Mouse (Mus musculus): ENCODE measurements around the gene Lrch1. TPM values are rescaled to one million over a fixed set of nuclear protein-coding genes. Genes with fewer than 3 reads are reported as not detected.

Gene Lrch1
- total RNA-seq, 2 experiments from 2014 or later, result 17.8 to 18.9 TPM

- no peak for DNase-seq (ENCODE audit: extremely low spot score in 1 of 2, low spot score in 1 of 2)
These were observed 124.7 kb downstream of the Lrch1 start for GRCm38 (mm10) chr14:74822757-74823680.

GRCm38 (mm10) chr14:74822048-74822447 is 125.6 kb downstream of the Lrch1 start:
- no peak for DNase-seq (ENCODE audit: extremely low spot score in 1 of 2, low spot score in 1 of 2)

GRCm38 (mm10) chr14:74820180-74820813 is 127.4 kb downstream of the Lrch1 start:
- no peak for DNase-seq (ENCODE audit: extremely low spot score in 1 of 2, low spot score in 1 of 2)

- no peak for DNase-seq (ENCODE audit: extremely low spot score in 1 of 2, low spot score in 1 of 2)
These were observed 131.0 kb downstream of the Lrch1 start for GRCm38 (mm10) chr14:74816705-74817104.

GRCm38 (mm10) chr14:74814848-74815789 is 132.6 kb downstream of the Lrch1 start:
- DNase-seq (ENCODE audit: extremely low spot score in 1 of 2, low spot score in 1 of 2), result no peak

- no peak for DNase-seq (ENCODE audit: extremely low spot score in 1 of 2, low spot score in 1 of 2)
These were observed 136.1 kb downstream of the Lrch1 start for GRCm38 (mm10) chr14:74811617-74812016.

GRCm38 (mm10) chr14:74801961-74802360 is 145.7 kb downstream of the Lrch1 start:
- no peak for DNase-seq (ENCODE audit: extremely low spot score in 1 of 2, low spot score in 1 of 2)

GRCm38 (mm10) chr14:74798063-74798890 is 149.4 kb downstream of the Lrch1 start:
- DNase-seq (ENCODE audit: extremely low spot score in 1 of 2, low spot score in 1 of 2), result no peak

GRCm38 (mm10) chr14:74797386-74798062 is 150.2 kb downstream of the Lrch1 start:
- DNase-seq (ENCODE audit: extremely low spot score in 1 of 2, low spot score in 1 of 2), result no peak

- no peak for DNase-seq (ENCODE audit: extremely low spot score in 1 of 2, low spot score in 1 of 2)
These were observed 152.7 kb downstream of the Lrch1 start for GRCm38 (mm10) chr14:74794931-74795330.

- no peak for DNase-seq (ENCODE audit: extremely low spot score in 1 of 2, low spot score in 1 of 2)
These were observed 154.9 kb downstream of the Lrch1 start for GRCm38 (mm10) chr14:74792793-74793192.

GRCm38 (mm10) chr14:74790535-74790934 is 157.1 kb downstream of the Lrch1 start:
- no peak for DNase-seq (ENCODE audit: extremely low spot score in 1 of 2, low spot score in 1 of 2)

GRCm38 (mm10) chr14:74788766-74789165 is 158.9 kb downstream of the Lrch1 start:
- DNase-seq (ENCODE audit: extremely low spot score in 1 of 2, low spot score in 1 of 2), result no peak

GRCm38 (mm10) chr14:74787717-74788116 is 160.0 kb downstream of the Lrch1 start:
- no peak for DNase-seq (ENCODE audit: extremely low spot score in 1 of 2, low spot score in 1 of 2)

GRCm38 (mm10) chr14:74784243-74784934 is 163.3 kb downstream of the Lrch1 start:
- no peak for DNase-seq (ENCODE audit: extremely low spot score in 1 of 2, low spot score in 1 of 2)

- DNase-seq (ENCODE audit: extremely low spot score in 1 of 2, low spot score in 1 of 2), result no peak
These were observed 173.5 kb downstream of the Lrch1 start for GRCm38 (mm10) chr14:74774046-74774619.

GRCm38 (mm10) chr14:74767892-74768291 is 179.8 kb downstream of the Lrch1 start:
- DNase-seq (ENCODE audit: extremely low spot score in 1 of 2, low spot score in 1 of 2), result no peak

Measured in layer of hippocampus, postnatal 25 days (tissue).